Mouse (Mus musculus) spleen, postnatal 14 days (tissue): ENCODE data around the gene Grb14.

Experiments used
- DNase-seq, 2 experiments: peaks; one replicate each; pipeline ENCODE4 v3.0.0; 2021 to 2022; ENCODE audit warnings: low spot score in 2 of 2

Grb14 gene

DNA sequence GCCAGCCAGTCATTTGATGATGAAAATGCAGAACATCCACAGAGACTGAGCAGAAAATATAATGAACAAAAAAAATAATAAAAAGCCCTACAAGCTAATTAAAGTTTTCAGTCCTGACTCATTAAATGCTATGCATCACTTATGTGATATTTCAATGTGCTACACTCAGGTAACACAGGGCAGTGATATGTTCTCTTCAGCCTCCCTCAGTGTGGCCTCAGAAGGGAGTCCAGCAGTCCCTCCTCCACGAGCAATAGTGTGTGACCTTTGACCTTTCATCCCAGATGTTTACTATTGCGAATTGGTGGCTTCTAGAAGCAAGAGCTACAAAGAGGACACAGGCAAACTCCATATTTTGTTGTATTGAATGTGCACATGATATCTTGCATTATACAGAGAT, 146.5 kb downstream of the Grb14 start:
- DNase-seq, result no peak
